Mouse (Mus musculus) small intestine, adult 10 weeks (tissue): ENCODE results near the gene Clrn2. TPM values are rescaled to one million over a fixed set of nuclear protein-coding genes. Genes with fewer than 3 reads are reported as not detected.

Experiments used
- polyA plus RNA-seq: library from polyadenylated mRNA; stranded (reverse); fragments of 350-450 nt; fragmentation: Illumina TruSeq; extraction: RNeasy Lipid Tissue Mini Kit (QIAGEN cat#74804); gene quantifications from one replicate; pipeline ENCODE4 v1.2.3, GENCODE M21; 2014; ENCODE audit warnings: low replicate concordance

Gene Clrn2
- not detected for polyA plus RNA-seq

GRCm38 (mm10) chr5:45453451-45453850 is at the start of gene Clrn2:
Clrn2 (plus strand) TSS chr5:45453751.

GRCm38 (mm10) chr5:45449831-45450716 is 3.5 kb upstream of the Clrn2 start, which contains the start of gene Qdpr:
Qdpr (minus strand) TSS chr5:45450236.

GRCm38 (mm10) chr5:45493191-45494092 is 39.9 kb downstream of the Clrn2 start, which contains the start of gene Lap3:
Lap3 (plus strand) TSS chr5:45493374.

Other genes with a start within 250 kb of the Clrn2 start
- gene Qdpr, start 3.5 kb upstream of the Clrn2 start, polyA plus RNA-seq = 93.6 TPM
- 262 TPM for gene Lap3, start 39.6 kb downstream of the Clrn2 start, polyA plus RNA-seq
- 47.9 TPM for gene Med28, start 66.5 kb downstream of the Clrn2 start, polyA plus RNA-seq
- gene Fam184b, start 185.9 kb downstream of the Clrn2 start, polyA plus RNA-seq = 0.26 TPM
- gene Ncapg, start 216.2 kb downstream of the Clrn2 start, polyA plus RNA-seq = 32.2 TPM